Mouse (Mus musculus): Measurements from ENCODE around the gene Ctnnal1.

DNA sequence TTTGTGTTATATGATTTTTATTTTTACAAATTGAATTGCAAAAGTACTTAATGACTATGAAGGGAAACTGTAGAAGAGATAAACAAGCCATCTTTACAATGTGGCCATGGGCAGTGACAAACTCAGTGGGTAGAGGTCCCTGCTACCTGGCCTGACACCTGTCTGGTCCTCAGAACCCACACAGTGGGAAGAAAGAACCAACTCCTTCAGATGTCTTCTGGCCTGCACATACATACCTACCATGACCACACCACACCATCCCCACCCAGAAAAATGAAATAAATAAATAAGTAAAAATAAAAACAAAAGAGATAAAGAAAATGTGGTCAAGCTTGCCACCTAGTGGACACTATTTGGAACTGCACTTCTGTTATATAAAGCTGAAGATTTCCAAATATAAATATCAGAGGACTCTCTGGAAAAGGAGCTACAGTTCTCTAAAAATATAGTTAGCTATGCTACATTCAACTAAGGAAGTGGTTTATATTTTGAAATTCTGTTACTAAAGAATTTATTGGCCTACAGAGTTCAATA lies 44.9 kb downstream of the Ctnnal1 start:
- TF ChIP-seq CTCF (IDR thresholded peaks at IDR 0.05; ENCODE audit: insufficient read depth, low read depth, low read length): no peak
- TF ChIP-seq POLR2A (IDR thresholded peaks at IDR 0.05; ENCODE audit: insufficient read depth, low read depth, low read length): no peak
